Mouse (Mus musculus) kidney, adult 18-20 months (tissue): ENCODE data around the gene Foxred1.
A peak's percentile ranks its signal among the peaks of the same experiment; 100 is the strongest.

ENCODE experiments used
- DNase-seq: peaks from one replicate; pipeline ENCODE4 v3.0.0; 2021

The Foxred1 gene

GRCm38 (mm10) chr9:35210542-35211474, at the start of gene Foxred1:
Gene Foxred1 (minus strand): TSS chr9:35211055.
- DNase-seq, result peak; percentile 98

GRCm38 (mm10) chr9:35257365-35257764, 46.5 kb upstream of the Foxred1 start:
- no peak for DNase-seq

GRCm38 (mm10) chr9:35249476-35249875, 38.6 kb upstream of the Foxred1 start:
- no peak for DNase-seq

GRCm38 (mm10) chr9:35247405-35247804, 36.5 kb upstream of the Foxred1 start:
- DNase-seq, result no peak

GRCm38 (mm10) chr9:35239734-35240133, 28.9 kb upstream of the Foxred1 start:
- no peak for DNase-seq

- no peak for DNase-seq
Observed at GRCm38 (mm10) chr9:35238915-35239571, 28.2 kb upstream of the Foxred1 start.

- DNase-seq, result no peak
Observed at GRCm38 (mm10) chr9:35238371-35238770, 27.5 kb upstream of the Foxred1 start.

GRCm38 (mm10) chr9:35235996-35236395, 25.1 kb upstream of the Foxred1 start:
- no peak for DNase-seq

GRCm38 (mm10) chr9:35228671-35229070, 17.8 kb upstream of the Foxred1 start:
- DNase-seq, result no peak

- DNase-seq, result no peak
Observed at GRCm38 (mm10) chr9:35223466-35223865, 12.6 kb upstream of the Foxred1 start.

- no peak for DNase-seq
Observed at GRCm38 (mm10) chr9:35217963-35218362, 7.1 kb upstream of the Foxred1 start.

- no peak for DNase-seq
Observed at GRCm38 (mm10) chr9:35211573-35212511, 987 bp upstream of the Foxred1 start.

- no peak for DNase-seq
Observed at GRCm38 (mm10) chr9:35204421-35204820, 6.4 kb downstream of the Foxred1 start.

GRCm38 (mm10) chr9:35203536-35203935, 7.3 kb downstream of the Foxred1 start:
- no peak for DNase-seq

GRCm38 (mm10) chr9:35200529-35201060, 10.3 kb downstream of the Foxred1 start:
- DNase-seq, result no peak

GRCm38 (mm10) chr9:35199772-35200471, 10.9 kb downstream of the Foxred1 start, which contains the start of the genes Srpr and Tirap:
Gene Srpr (plus strand): TSS chr9:35200175.
Gene Tirap (minus strand): TSS chr9:35200291.
- peak; percentile 94 for DNase-seq

- DNase-seq, result no peak
Observed at GRCm38 (mm10) chr9:35198945-35199771, 11.7 kb downstream of the Foxred1 start.

GRCm38 (mm10) chr9:35198351-35198750, 12.5 kb downstream of the Foxred1 start:
- no peak for DNase-seq

GRCm38 (mm10) chr9:35197625-35198024, 13.2 kb downstream of the Foxred1 start:
- no peak for DNase-seq

GRCm38 (mm10) chr9:35194048-35194447, 16.8 kb downstream of the Foxred1 start:
- no peak for DNase-seq
